Mouse (Mus musculus): ENCODE measurements at regions not wholly inside any gene's neighbourhood (a gene's known extent, or its start where the extent isn't known, plus 50 kb on each side); places are given as distances from the start of the nearest gene placed in this dataset.
"Not testable (repeated sequence)": the region's sequence is repeated elsewhere in the genome, so short reads cannot be mapped to it uniquely, and the experiment has no call there.

DNA sequence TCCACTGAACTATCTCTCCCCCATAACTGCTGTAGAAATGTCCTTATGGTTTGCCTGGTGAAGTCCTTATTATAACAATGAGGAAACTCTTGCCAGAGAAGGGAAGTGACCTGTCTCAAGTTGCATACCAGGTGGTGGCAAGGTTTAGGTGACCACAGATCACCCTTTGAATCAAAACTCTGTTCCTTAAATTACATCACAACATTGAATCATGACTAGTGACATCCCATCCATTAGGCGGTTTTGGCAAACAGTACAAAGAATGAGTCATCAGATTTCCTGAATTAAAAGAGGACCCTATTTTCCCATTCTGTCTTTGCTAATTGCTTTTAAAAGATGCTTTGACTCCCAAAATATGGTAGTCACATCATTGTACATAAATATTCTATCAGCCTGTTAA, 168.5 kb upstream of the Pgr start:
- no peaks in the 10 kb centered on the region for H3K4me1 ChIP-seq (ENCODE audit: control insufficient read depth, insufficient read depth, low read length)
- H3K36me3 ChIP-seq (ENCODE audit: control insufficient read depth, insufficient read depth, low read length), result no peaks in the 10 kb centered on the region
- no peak for DNase-seq (ENCODE audit: low spot score)
- no peak overlapping the region for H3K4me2 ChIP-seq (ENCODE audit: low read depth, low read length)
- WGBS, result 90% methylated on average over 1 of the region's 1 CpGs
- ATAC-seq (ENCODE audit: low read depth), result no peak
- H3K9me3 ChIP-seq (ENCODE audit: control insufficient read depth, low read length), result no peaks in the 10 kb centered on the region
- H3K9ac ChIP-seq (ENCODE audit: low read depth, low read length), result no peak overlapping the region
- H3K4me3 ChIP-seq (ENCODE audit: low read depth, low read length), result no peak overlapping the region
- H3K27me3 ChIP-seq (replicated peaks; ENCODE audit: control insufficient read depth, insufficient read depth, low read length), result no peaks in the 10 kb centered on the region
- no peak overlapping the region for H3K27ac ChIP-seq (replicated peaks; ENCODE audit: low read depth, low read length)

- H3K4me3 ChIP-seq (ENCODE audit: low read depth, low read length), result no peak overlapping the region
- no peak for DNase-seq (ENCODE audit: low spot score)
- no peak for ATAC-seq (ENCODE audit: low read depth)
- H3K27ac ChIP-seq (replicated peaks; ENCODE audit: low read depth, low read length), result no peak overlapping the region
- no peak overlapping the region for H3K9ac ChIP-seq (ENCODE audit: low read depth, low read length)
- H3K27me3 ChIP-seq (replicated peaks; ENCODE audit: control insufficient read depth, insufficient read depth, low read length), result no peaks in the 10 kb centered on the region
- H3K9me3 ChIP-seq (ENCODE audit: control insufficient read depth, low read length), result no peaks in the 10 kb centered on the region
- no peaks in the 10 kb centered on the region for H3K36me3 ChIP-seq (ENCODE audit: control insufficient read depth, insufficient read depth, low read length)
- no peaks in the 10 kb centered on the region for H3K4me1 ChIP-seq (ENCODE audit: control insufficient read depth, insufficient read depth, low read length)
- no peak overlapping the region for H3K4me2 ChIP-seq (ENCODE audit: low read depth, low read length)
Measured at GRCm38 (mm10) chr9:8733485-8733884, 166.1 kb upstream of the Pgr start.

DNA sequence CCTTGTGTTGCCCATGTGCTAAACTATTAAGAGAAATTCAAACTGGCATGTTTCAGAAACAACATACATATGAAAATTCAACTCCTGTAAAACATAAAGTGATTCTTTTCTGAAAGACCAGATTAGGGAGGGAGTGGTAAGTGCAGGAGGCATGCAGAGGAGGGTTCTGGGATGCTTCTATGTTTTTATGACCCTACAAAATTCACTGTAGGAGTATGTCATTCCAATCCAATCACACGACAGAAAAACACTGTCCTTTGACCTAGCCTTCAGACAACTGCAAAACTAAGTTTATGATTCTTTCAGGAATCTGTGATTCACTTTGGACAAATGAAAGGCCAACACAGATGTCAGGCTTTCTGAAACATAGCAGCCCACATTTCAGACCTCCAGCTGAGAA, 159.4 kb upstream of the Pgr start:
- Histone ChIP-seq H3K4me3 (ENCODE audit: low read depth, low read length) (no peak overlapping the region), H3K27ac (replicated peaks; ENCODE audit: low read depth, low read length) (no peak overlapping the region), H3K36me3 (ENCODE audit: control insufficient read depth, insufficient read depth, low read length) (no peaks in the 10 kb centered on the region), H3K27me3 (replicated peaks; ENCODE audit: control insufficient read depth, insufficient read depth, low read length) (no peaks in the 10 kb centered on the region), H3K4me2 (ENCODE audit: low read depth, low read length) (no peak overlapping the region), H3K9ac (ENCODE audit: low read depth, low read length) (no peak overlapping the region), H3K4me1 (ENCODE audit: control insufficient read depth, insufficient read depth, low read length) (no peaks in the 10 kb centered on the region), H3K9me3 (ENCODE audit: control insufficient read depth, low read length) (no peaks in the 10 kb centered on the region)
- ATAC-seq (ENCODE audit: low read depth), result no peak
- 80% methylated on average over 1 of the region's 1 CpGs for WGBS
- DNase-seq (ENCODE audit: low spot score), result no peak

GRCm38 (mm10) chr9:8749878-8750277, 149.8 kb upstream of the Pgr start:
- H3K36me3 ChIP-seq (ENCODE audit: control insufficient read depth, insufficient read depth, low read length), result no peaks in the 10 kb centered on the region

GRCm38 (mm10) chr9:8760876-8761275, 138.8 kb upstream of the Pgr start:
- Histone ChIP-seq H3K4me1 (ENCODE audit: control insufficient read depth, insufficient read depth, low read length) (no peaks in the 10 kb centered on the region), H3K4me3 (ENCODE audit: low read depth, low read length) (no peak overlapping the region), H3K9me3 (ENCODE audit: control insufficient read depth, low read length) (no peaks in the 10 kb centered on the region), H3K9ac (ENCODE audit: low read depth, low read length) (no peak overlapping the region), H3K4me2 (ENCODE audit: low read depth, low read length) (no peak overlapping the region), H3K27me3 (replicated peaks; ENCODE audit: control insufficient read depth, insufficient read depth, low read length) (no peaks in the 10 kb centered on the region), H3K36me3 (ENCODE audit: control insufficient read depth, insufficient read depth, low read length) (no peaks in the 10 kb centered on the region), H3K27ac (replicated peaks; ENCODE audit: low read depth, low read length) (no peak overlapping the region)
- DNase-seq (ENCODE audit: low spot score), result no peak
- 79% methylated on average over 1 of the region's 1 CpGs for WGBS
- no peak for ATAC-seq (ENCODE audit: low read depth)

More at GRCm38 (mm10) chr9:8749878-8750277, 149.8 kb upstream of the Pgr start:
- 85% methylated on average over 2 of the region's 2 CpGs for WGBS
- ATAC-seq (ENCODE audit: low read depth), result no peak
- Histone ChIP-seq H3K27ac (replicated peaks; ENCODE audit: low read depth, low read length) (no peak overlapping the region), H3K27me3 (replicated peaks; ENCODE audit: control insufficient read depth, insufficient read depth, low read length) (no peaks in the 10 kb centered on the region), H3K4me1 (ENCODE audit: control insufficient read depth, insufficient read depth, low read length) (no peaks in the 10 kb centered on the region), H3K9ac (ENCODE audit: low read depth, low read length) (no peak overlapping the region), H3K4me3 (ENCODE audit: low read depth, low read length) (no peak overlapping the region), H3K9me3 (ENCODE audit: control insufficient read depth, low read length) (no peaks in the 10 kb centered on the region), H3K4me2 (ENCODE audit: low read depth, low read length) (no peak overlapping the region)
- no peak for DNase-seq (ENCODE audit: low spot score)

DNA sequence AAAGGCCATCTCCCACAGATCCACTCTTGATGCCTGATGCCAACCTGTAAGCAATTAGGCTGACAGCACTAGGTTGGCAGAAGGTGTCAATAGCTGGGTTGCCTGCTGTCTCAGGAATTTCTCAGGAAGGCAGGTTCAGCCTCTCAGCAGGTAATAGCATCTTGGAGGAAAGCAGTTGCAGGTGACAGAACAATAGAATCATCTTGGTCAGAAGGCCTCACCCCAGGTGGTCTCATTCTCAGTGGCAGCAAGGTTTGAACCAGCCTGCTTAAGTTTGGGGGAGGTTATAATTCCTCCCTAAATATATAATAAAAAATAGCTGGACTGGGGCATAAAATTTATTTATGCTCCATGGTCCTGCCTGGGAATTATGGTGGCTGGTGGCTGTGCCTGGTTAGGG, 130.2 kb upstream of the Pgr start:
- ATAC-seq (ENCODE audit: low read depth); H3K4me3 ChIP-seq (ENCODE audit: low read depth, low read length); H3K27ac ChIP-seq (replicated peaks; ENCODE audit: low read depth, low read length); H3K9me3 ChIP-seq (ENCODE audit: control insufficient read depth, low read length); H3K4me1 ChIP-seq (ENCODE audit: control insufficient read depth, insufficient read depth, low read length); H3K4me2 ChIP-seq (ENCODE audit: low read depth, low read length); H3K27me3 ChIP-seq (replicated peaks; ENCODE audit: control insufficient read depth, insufficient read depth, low read length); H3K36me3 ChIP-seq (ENCODE audit: control insufficient read depth, insufficient read depth, low read length); DNase-seq (ENCODE audit: low spot score); H3K9ac ChIP-seq (ENCODE audit: low read depth, low read length): not testable (repeated sequence)

GRCm38 (mm10) chr9:8769996-8770395, 129.6 kb upstream of the Pgr start:
- ATAC-seq (ENCODE audit: low read depth) (no peak), DNase-seq (ENCODE audit: low spot score) (no peak)
- no peak overlapping the region for H3K4me2 ChIP-seq (ENCODE audit: low read depth, low read length)
- no peak overlapping the region for H3K27ac ChIP-seq (replicated peaks; ENCODE audit: low read depth, low read length)
- H3K9ac ChIP-seq (ENCODE audit: low read depth, low read length), result no peak overlapping the region
- H3K36me3 ChIP-seq (ENCODE audit: control insufficient read depth, insufficient read depth, low read length), result no peaks in the 10 kb centered on the region
- H3K4me3 ChIP-seq (ENCODE audit: low read depth, low read length), result no peak overlapping the region
- H3K27me3 ChIP-seq (replicated peaks; ENCODE audit: control insufficient read depth, insufficient read depth, low read length), result no peaks in the 10 kb centered on the region
- 44% methylated on average over 4 of the region's 4 CpGs for WGBS
- no peaks in the 10 kb centered on the region for H3K4me1 ChIP-seq (ENCODE audit: control insufficient read depth, insufficient read depth, low read length)
- no peaks in the 10 kb centered on the region for H3K9me3 ChIP-seq (ENCODE audit: control insufficient read depth, low read length)

GRCm38 (mm10) chr9:8781336-8781735, 118.3 kb upstream of the Pgr start:
- H3K9ac ChIP-seq (ENCODE audit: low read depth, low read length); H3K27ac ChIP-seq (replicated peaks; ENCODE audit: low read depth, low read length); DNase-seq (ENCODE audit: low spot score); H3K27me3 ChIP-seq (replicated peaks; ENCODE audit: control insufficient read depth, insufficient read depth, low read length); ATAC-seq (ENCODE audit: low read depth); H3K9me3 ChIP-seq (ENCODE audit: control insufficient read depth, low read length); H3K4me2 ChIP-seq (ENCODE audit: low read depth, low read length); H3K4me3 ChIP-seq (ENCODE audit: low read depth, low read length); H3K36me3 ChIP-seq (ENCODE audit: control insufficient read depth, insufficient read depth, low read length); H3K4me1 ChIP-seq (ENCODE audit: control insufficient read depth, insufficient read depth, low read length): not testable (repeated sequence)
- 55% methylated on average over 3 of the region's 3 CpGs for WGBS

DNA sequence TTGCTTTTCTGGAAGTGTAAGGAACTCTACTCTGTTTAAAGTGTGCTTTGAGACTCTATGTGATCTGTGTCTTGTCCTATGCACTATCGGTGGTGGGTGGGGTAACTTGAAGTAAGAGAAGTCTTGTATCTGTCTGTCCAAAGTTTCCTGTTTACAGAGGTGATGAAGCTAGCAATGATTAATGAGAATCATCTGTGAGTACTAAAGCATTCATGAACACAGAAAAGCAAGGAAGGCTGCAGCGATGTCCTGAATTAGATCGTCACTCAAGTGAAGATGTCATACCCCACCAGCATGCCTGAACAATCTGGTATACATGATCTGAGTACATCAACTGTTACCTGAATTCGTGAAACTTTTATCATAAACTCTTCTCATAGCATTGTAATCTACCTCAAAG, 85.4 kb upstream of the Pgr start:
- no peaks in the 10 kb centered on the region for H3K27me3 ChIP-seq (replicated peaks; ENCODE audit: control insufficient read depth, insufficient read depth, low read length)
- no peak for DNase-seq (ENCODE audit: low spot score)
- H3K4me3 ChIP-seq (ENCODE audit: low read depth, low read length), result no peak overlapping the region
- H3K27ac ChIP-seq (replicated peaks; ENCODE audit: low read depth, low read length), result no peak overlapping the region
- 84% methylated on average over 4 of the region's 4 CpGs for WGBS
- H3K4me1 ChIP-seq (ENCODE audit: control insufficient read depth, insufficient read depth, low read length), result no peaks in the 10 kb centered on the region
- no peak for ATAC-seq (ENCODE audit: low read depth)
- H3K4me2 ChIP-seq (ENCODE audit: low read depth, low read length), result no peak overlapping the region
- no peaks in the 10 kb centered on the region for H3K36me3 ChIP-seq (ENCODE audit: control insufficient read depth, insufficient read depth, low read length)
- no peaks in the 10 kb centered on the region for H3K9me3 ChIP-seq (ENCODE audit: control insufficient read depth, low read length)
- H3K9ac ChIP-seq (ENCODE audit: low read depth, low read length), result no peak overlapping the region

Measured in embryonic facial prominence, embryonic 14.5 days (tissue).